Mouse (Mus musculus): ENCODE results near the gene Slc15a3. TPM values are rescaled to one million over a fixed set of nuclear protein-coding genes. Genes with fewer than 3 reads are reported as not detected.

The Slc15a3 gene
- polyA plus RNA-seq, 1 experiment from 2014 or later = 0.42 TPM

DNA sequence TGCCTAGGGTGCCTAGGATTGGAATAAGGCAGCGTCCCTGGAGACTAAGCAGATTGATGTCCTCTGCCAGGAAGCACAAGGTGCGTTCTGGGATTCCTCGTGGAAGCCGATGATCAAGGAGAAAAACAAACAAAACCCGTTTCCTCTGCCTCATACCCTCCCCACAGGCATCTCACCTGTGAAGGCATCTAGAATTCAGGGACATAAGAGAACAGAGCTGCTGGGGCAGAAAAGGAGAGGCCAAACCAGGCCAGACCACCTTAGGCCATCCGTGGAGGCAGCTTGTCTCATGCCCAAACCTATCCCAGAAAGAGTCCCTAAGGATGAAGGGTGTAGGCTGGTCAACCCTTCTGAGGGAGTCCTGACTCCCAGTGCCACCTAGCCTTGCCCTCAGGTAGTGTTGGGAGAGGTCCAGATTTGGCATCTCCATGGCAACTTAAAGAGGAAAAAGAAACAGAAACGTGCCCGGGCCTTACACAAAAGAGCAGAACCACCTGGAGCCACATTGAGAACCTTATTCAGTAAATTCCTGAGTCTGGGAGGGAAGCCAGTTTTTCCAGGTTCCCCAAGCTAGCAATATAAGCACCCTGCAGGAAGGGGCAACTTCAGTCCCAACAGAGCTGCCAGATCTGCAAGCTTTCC, 30.5 kb downstream of the Slc15a3 start, which contains the start of gene Tmem132a:
Gene Tmem132a (minus strand): TSS at position 55 of the 642 bp plus-strand sequence.
- peak within 1 kb of the TSS; percentile 84 for H3K4me2 ChIP-seq (ENCODE audit: low read depth, low read length)
- H3K4me1 ChIP-seq (ENCODE audit: control insufficient read depth, insufficient read depth, low read length) = peaks cover 15% of the 10 kb centered on the region
- no peaks in the 10 kb centered on the region for H3K9me3 ChIP-seq (replicated peaks; ENCODE audit: control insufficient read depth, low read length)
- peaks cover 42% of the 10 kb centered on the region for H3K36me3 ChIP-seq (ENCODE audit: control insufficient read depth, insufficient read depth)
- H3K9ac ChIP-seq (ENCODE audit: low read length) = peak within 1 kb of the TSS; percentile 88
- H3K27ac ChIP-seq (ENCODE audit: low read length) = peak within 1 kb of the TSS; percentile 70
- H3K4me3 ChIP-seq (ENCODE audit: low read length) = peak within 1 kb of the TSS; percentile 83
- no peaks in the 10 kb centered on the region for H3K27me3 ChIP-seq (ENCODE audit: control insufficient read depth, insufficient read depth, low read length)
- WGBS = 9% methylated on average over 8 of the region's 8 CpGs
- ATAC-seq (replicated peaks; ENCODE audit: extremely low read depth, insufficient read depth, low FRiP score) = no peak

- Histone ChIP-seq H3K9ac (ENCODE audit: low read length) (no peak overlapping the region), H3K4me1 (ENCODE audit: control insufficient read depth, insufficient read depth, low read length) (peaks cover 15% of the 10 kb centered on the region), H3K9me3 (replicated peaks; ENCODE audit: control insufficient read depth, low read length) (no peaks in the 10 kb centered on the region), H3K4me2 (ENCODE audit: low read depth, low read length) (no peak overlapping the region), H3K27ac (ENCODE audit: low read length) (no peak overlapping the region), H3K27me3 (ENCODE audit: control insufficient read depth, insufficient read depth, low read length) (no peaks in the 10 kb centered on the region), H3K36me3 (ENCODE audit: control insufficient read depth, insufficient read depth) (peaks cover 35% of the 10 kb centered on the region), H3K4me3 (ENCODE audit: low read length) (no peak overlapping the region)
- WGBS = 87% methylated on average over 3 of the region's 3 CpGs
- ATAC-seq (replicated peaks; ENCODE audit: extremely low read depth, insufficient read depth, low FRiP score) = no peak
These were observed 31.1 kb downstream of the Slc15a3 start for GRCm38 (mm10) chr19:10870676-10871075.

- Histone ChIP-seq H3K4me2 (ENCODE audit: low read depth, low read length) (no peak overlapping the region), H3K9me3 (replicated peaks; ENCODE audit: control insufficient read depth, low read length) (no peaks in the 10 kb centered on the region), H3K36me3 (ENCODE audit: control insufficient read depth, insufficient read depth) (peaks cover 32% of the 10 kb centered on the region), H3K4me3 (ENCODE audit: low read length) (no peak overlapping the region), H3K27ac (ENCODE audit: low read length) (no peak overlapping the region), H3K4me1 (ENCODE audit: control insufficient read depth, insufficient read depth, low read length) (peaks cover 15% of the 10 kb centered on the region), H3K27me3 (ENCODE audit: control insufficient read depth, insufficient read depth, low read length) (no peaks in the 10 kb centered on the region), H3K9ac (ENCODE audit: low read length) (no peak overlapping the region)
- 74% methylated on average over 14 of the region's 14 CpGs for WGBS
- ATAC-seq (replicated peaks; ENCODE audit: extremely low read depth, insufficient read depth, low FRiP score) = no peak
These were observed 31.9 kb downstream of the Slc15a3 start for GRCm38 (mm10) chr19:10871328-10871961.

- 79% methylated on average over 7 of the region's 7 CpGs for whole genome bisulfite sequencing
- peaks cover 8% of the 10 kb centered on the region for H3K36me3 ChIP-seq (ENCODE audit: control insufficient read depth, insufficient read depth)
- H3K4me2 ChIP-seq (ENCODE audit: low read depth, low read length) = no peak overlapping the region
- peaks cover 14% of the 10 kb centered on the region for H3K4me1 ChIP-seq (ENCODE audit: control insufficient read depth, insufficient read depth, low read length)
- no peak overlapping the region for H3K4me3 ChIP-seq (ENCODE audit: low read length)
- H3K27me3 ChIP-seq (ENCODE audit: control insufficient read depth, insufficient read depth, low read length) = no peaks in the 10 kb centered on the region
- H3K27ac ChIP-seq (ENCODE audit: low read length) = no peak overlapping the region
- no peak overlapping the region for H3K9ac ChIP-seq (ENCODE audit: low read length)
- ATAC-seq (replicated peaks; ENCODE audit: extremely low read depth, insufficient read depth, low FRiP score) = no peak
- no peaks in the 10 kb centered on the region for H3K9me3 ChIP-seq (replicated peaks; ENCODE audit: control insufficient read depth, low read length)
These were observed 38.8 kb downstream of the Slc15a3 start for GRCm38 (mm10) chr19:10878201-10878837.

- no peaks in the 10 kb centered on the region for H3K27me3 ChIP-seq (ENCODE audit: control insufficient read depth, insufficient read depth, low read length)
- peaks cover 7% of the 10 kb centered on the region for H3K9me3 ChIP-seq (replicated peaks; ENCODE audit: control insufficient read depth, low read length)
- H3K36me3 ChIP-seq (ENCODE audit: control insufficient read depth, insufficient read depth) = no peaks in the 10 kb centered on the region; the same call in 1 of the 2 replicates
- ATAC-seq (replicated peaks; ENCODE audit: extremely low read depth, insufficient read depth, low FRiP score) = no peak
- H3K4me2 ChIP-seq (ENCODE audit: low read depth, low read length) = peak overlapping the region; percentile 91
- H3K27ac ChIP-seq (ENCODE audit: low read length) = peak overlapping the region; percentile 95
- WGBS = 39% methylated on average over 7 of the region's 7 CpGs
- H3K4me3 ChIP-seq (ENCODE audit: low read length) = peak overlapping the region; percentile 73
- H3K4me1 ChIP-seq (ENCODE audit: control insufficient read depth, insufficient read depth, low read length) = peaks cover 14% of the 10 kb centered on the region
- peak overlapping the region; percentile 82 for H3K9ac ChIP-seq (ENCODE audit: low read length)
These were observed 40.8 kb downstream of the Slc15a3 start for GRCm38 (mm10) chr19:10880085-10880974.

- Histone ChIP-seq H3K9ac (ENCODE audit: low read length) (peak overlapping the region; percentile 82), H3K9me3 (replicated peaks; ENCODE audit: control insufficient read depth, low read length) (peaks cover 7% of the 10 kb centered on the region), H3K27ac (ENCODE audit: low read length) (peak overlapping the region; percentile 95), H3K4me2 (ENCODE audit: low read depth, low read length) (peak overlapping the region; percentile 91), H3K4me3 (ENCODE audit: low read length) (peak overlapping the region; percentile 73), H3K4me1 (ENCODE audit: control insufficient read depth, insufficient read depth, low read length) (peaks cover 14% of the 10 kb centered on the region), H3K36me3 (ENCODE audit: control insufficient read depth, insufficient read depth) (no peaks in the 10 kb centered on the region; the same call in 1 of the 2 replicates), H3K27me3 (ENCODE audit: control insufficient read depth, insufficient read depth, low read length) (no peaks in the 10 kb centered on the region)
- peak; percentile 68 for ATAC-seq (replicated peaks; ENCODE audit: extremely low read depth, insufficient read depth, low FRiP score)
- under 1% methylated on average over 14 of the region's 14 CpGs for WGBS
These were observed 41.5 kb downstream of the Slc15a3 start for GRCm38 (mm10) chr19:10880975-10881425.

- Histone ChIP-seq H3K27me3 (ENCODE audit: control insufficient read depth, insufficient read depth, low read length) (no peaks in the 10 kb centered on the region), H3K36me3 (ENCODE audit: control insufficient read depth, insufficient read depth) (no peaks in the 10 kb centered on the region; the same call in 1 of the 2 replicates), H3K4me1 (ENCODE audit: control insufficient read depth, insufficient read depth, low read length) (peaks cover 14% of the 10 kb centered on the region), H3K27ac (ENCODE audit: low read length) (peak within 1 kb of the TSS; percentile 95), H3K4me2 (ENCODE audit: low read depth, low read length) (peak within 1 kb of the TSS; percentile 91), H3K9me3 (replicated peaks; ENCODE audit: control insufficient read depth, low read length) (peaks cover 7% of the 10 kb centered on the region), H3K4me3 (ENCODE audit: low read length) (peak within 1 kb of the TSS; percentile 73), H3K9ac (ENCODE audit: low read length) (peak within 1 kb of the TSS; percentile 82)
- ATAC-seq (replicated peaks; ENCODE audit: extremely low read depth, insufficient read depth, low FRiP score) = peak; percentile 92
- under 1% methylated on average over 49 of the region's 49 CpGs for WGBS
These were observed 42.1 kb downstream of the Slc15a3 start, which contains the start of gene Tmem109 for GRCm38 (mm10) chr19:10881426-10882154. TSS of gene Tmem109 (minus strand) at chr19:10882001.

DNA sequence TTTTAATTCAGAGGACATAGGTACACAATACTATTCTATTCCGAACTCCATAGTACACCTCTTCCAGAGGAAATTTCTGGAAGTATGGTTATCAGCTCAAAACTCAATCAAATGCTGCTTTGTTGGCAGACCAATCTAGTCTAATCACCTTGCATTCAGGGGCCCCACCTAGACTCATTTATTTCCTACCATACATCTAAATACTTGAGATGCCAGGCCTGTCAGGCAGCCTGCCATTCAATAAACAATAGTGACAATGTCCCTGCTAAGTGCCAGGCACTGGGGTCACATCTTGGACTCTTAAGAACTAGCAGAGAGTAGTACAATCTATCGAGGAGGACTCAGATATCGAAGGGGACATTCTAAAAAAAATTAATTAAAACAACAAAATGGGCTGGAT, 52.7 kb downstream of the Slc15a3 start:
- Histone ChIP-seq H3K4me1 (ENCODE audit: control insufficient read depth, insufficient read depth, low read length) (peaks cover 13% of the 10 kb centered on the region), H3K27me3 (ENCODE audit: control insufficient read depth, insufficient read depth, low read length) (no peaks in the 10 kb centered on the region), H3K27ac (ENCODE audit: low read length) (no peak overlapping the region), H3K4me2 (ENCODE audit: low read depth, low read length) (no peak overlapping the region), H3K9ac (ENCODE audit: low read length) (no peak overlapping the region), H3K9me3 (replicated peaks; ENCODE audit: control insufficient read depth, low read length) (no peaks in the 10 kb centered on the region), H3K4me3 (ENCODE audit: low read length) (no peak overlapping the region), H3K36me3 (ENCODE audit: control insufficient read depth, insufficient read depth) (no peaks in the 10 kb centered on the region)
- no peak for ATAC-seq (replicated peaks; ENCODE audit: extremely low read depth, insufficient read depth, low FRiP score)
- WGBS = 87% methylated on average over 3 of the region's 3 CpGs

All from heart, embryonic 16.5 days (tissue).